In genomic region chr2:91932160-91932711, GRCm38 (mm10) we compare ENCODE assay signal across 8 mouse cellular contexts. TPM values are rescaled to one million over a fixed set of nuclear protein-coding genes. Genes with fewer than 3 reads are reported as not detected.
A peak's percentile ranks its signal among the peaks of the same experiment; 100 is the strongest.
DNase-seq lines count a peak whose midpoint lies in the region; ATAC-seq and TF ChIP-seq lines count a peak whose summit lies in the region.

Gene Mdk, minus strand, starts transcription at chr2:91932297.

- peak within 1 kb of the TSS; percentile 56 for H3K9ac ChIP-seq in heart, postnatal 0 days (replicated peaks; ENCODE audit: low read depth, low read length)
- H3K9ac ChIP-seq in limb, embryonic 11.5 days (ENCODE audit: low read length), result peak within 1 kb of the TSS; percentile 88
- peak within 1 kb of the TSS; percentile 62 for H3K9ac ChIP-seq in neural tube, embryonic 15.5 days (replicated peaks)

- peaks cover 15% of the 10 kb centered on the region for H3K4me1 ChIP-seq in heart, postnatal 0 days (ENCODE audit: control insufficient read depth, insufficient read depth)
- H3K4me1 ChIP-seq in limb, embryonic 11.5 days (ENCODE audit: control insufficient read depth, insufficient read depth, low read length), result peaks cover 28% of the 10 kb centered on the region
- peaks cover 40% of the 10 kb centered on the region for H3K4me1 ChIP-seq in neural tube, embryonic 15.5 days

- intact Hi-C loops in gastrocnemius, postnatal 14 days (cut with DNase I; ENCODE audit: low total_unique reads), result no loop called here
- intact Hi-C loops in gastrocnemius, postnatal 36 days (cut with DNase I), result no loop called here

- TF ChIP-seq CTCF in heart, postnatal 0 days (IDR thresholded peaks at IDR 0.05; ENCODE audit: low read depth), result no peak

- ATAC-seq in heart, postnatal 0 days (ENCODE audit: insufficient read depth, low read depth), result no peak; the same call in 1 of the 2 replicates
- ATAC-seq in limb, embryonic 11.5 days (ENCODE audit: insufficient number of reproducible peaks, low FRiP score, low TSS enrichment, low read depth), result peak; percentile 35
- ATAC-seq in neural tube, embryonic 15.5 days (ENCODE audit: low FRiP score), result peak; percentile 1; the same call in 1 of the 2 replicates

- no peaks in the 10 kb centered on the region for H3K9me3 ChIP-seq in heart, postnatal 0 days (replicated peaks; ENCODE audit: control insufficient read depth, low read length)
- no peaks in the 10 kb centered on the region for H3K9me3 ChIP-seq in limb, embryonic 11.5 days (ENCODE audit: control insufficient read depth, low read length)
- H3K9me3 ChIP-seq in neural tube, embryonic 15.5 days (replicated peaks), result no peaks in the 10 kb centered on the region

- no peak for TF ChIP-seq EP300 in heart, postnatal 0 days (IDR thresholded peaks at IDR 0.05; ENCODE audit: low read depth)

- DNase-seq in gastrocnemius, postnatal 14 days, result peak; percentile 12
- no peak for DNase-seq in gastrocnemius, postnatal 36 days
- no peak for DNase-seq in thymus, postnatal 0 days (ENCODE audit: low spot score)
- DNase-seq in thymus, postnatal 14 days, result no peak
- DNase-seq in heart, postnatal 0 days (ENCODE audit: low spot score), result no peak
- DNase-seq in limb, embryonic 11.5 days (ENCODE audit: low spot score), result peak; percentile 76
- DNase-seq in Muller cell, postnatal 12 days (ENCODE audit: inconsistent ontology term), result no peak

- peaks cover 44% of the 10 kb centered on the region for H3K36me3 ChIP-seq in heart, postnatal 0 days (replicated peaks; ENCODE audit: control insufficient read depth, insufficient read depth, low read length)
- peaks cover 13% of the 10 kb centered on the region; the same call in 1 of the 2 replicates for H3K36me3 ChIP-seq in limb, embryonic 11.5 days (ENCODE audit: control insufficient read depth, insufficient read depth, low read length)
- peaks cover 15% of the 10 kb centered on the region for H3K36me3 ChIP-seq in neural tube, embryonic 15.5 days

- H3K27ac ChIP-seq in heart, postnatal 0 days (ENCODE audit: low read depth), result no peak within 1 kb of the TSS; the same call in 1 of the 2 replicates
- H3K27ac ChIP-seq in limb, embryonic 11.5 days (replicated peaks; ENCODE audit: low read depth, low read length), result peak within 1 kb of the TSS; percentile 97
- peak within 1 kb of the TSS; percentile 81 for H3K27ac ChIP-seq in neural tube, embryonic 15.5 days (replicated peaks)

- H3K4me3 ChIP-seq in heart, postnatal 0 days (ENCODE audit: low read depth, low read length), result peak within 1 kb of the TSS; percentile 47
- H3K4me3 ChIP-seq in limb, embryonic 11.5 days (ENCODE audit: low read depth, low read length), result peak within 1 kb of the TSS; percentile 58
- peak within 1 kb of the TSS; percentile 54 for H3K4me3 ChIP-seq in neural tube, embryonic 15.5 days (replicated peaks)

- no peaks in the 10 kb centered on the region for H3K27me3 ChIP-seq in heart, postnatal 0 days (ENCODE audit: control insufficient read depth, insufficient read depth, low read length)
- H3K27me3 ChIP-seq in limb, embryonic 11.5 days (ENCODE audit: control insufficient read depth, insufficient read depth, low read length), result no peaks in the 10 kb centered on the region
- no peaks in the 10 kb centered on the region for H3K27me3 ChIP-seq in neural tube, embryonic 15.5 days (replicated peaks)

- peak within 1 kb of the TSS; percentile 66 for H3K4me2 ChIP-seq in heart, postnatal 0 days (ENCODE audit: low read depth, low read length)
- H3K4me2 ChIP-seq in limb, embryonic 11.5 days (ENCODE audit: low read depth, severe bottlenecking), result peak within 1 kb of the TSS; percentile 73
- peak within 1 kb of the TSS; percentile 81 for H3K4me2 ChIP-seq in neural tube, embryonic 15.5 days

- 14% methylated on average over 16 of the region's 16 CpGs for WGBS in heart, postnatal 0 days
- 2% methylated on average over 16 of the region's 16 CpGs for WGBS in limb, embryonic 11.5 days
- 4% methylated on average over 16 of the region's 16 CpGs for WGBS in neural tube, embryonic 15.5 days

RNA-seq across cellular contexts. Expression of gene Mdk, which starts in this region (rescaled TPM):
- total RNA-seq in gastrocnemius, postnatal 14 days (2021), result 10 to 100 TPM; 12.1 to 20.7 TPM
- 1 to 10 TPM; 1.4 to 4.3 TPM for total RNA-seq in gastrocnemius, postnatal 36 days (2021)
- polyA plus RNA-seq in thymus, postnatal 0 days (2015; fragmentation: Nextera tagmentation; extraction: Ambion mirVana), result 118 and 153 TPM in 2 replicates
- 18.5 and 48.2 TPM in 2 replicates for total RNA-seq in heart, postnatal 0 days (2014; rRNA removed; ENCODE audit: low replicate concordance)
- polyA plus RNA-seq in heart, postnatal 0 days (2015; fragmentation: Nextera tagmentation; extraction: Ambion mirVana), result 100 and 119 TPM in 2 replicates
- 2,345 and 2,452 TPM in 2 replicates for polyA plus RNA-seq in limb, embryonic 11.5 days (2014; fragmentation: Nextera tagmentation; extraction: Ambion mirVana)
- 161 and 243 TPM in 2 replicates for polyA plus RNA-seq in neural tube, embryonic 15.5 days (2015; fragmentation: Nextera tagmentation; extraction: Ambion mirVana)

Comparison
In these comparisons a context has a peak if more than half of its experiments do, and no peak if none do; other contexts are left out.
1. DNase-seq: peak in gastrocnemius, postnatal 14 days (single experiment) and limb, embryonic 11.5 days (single experiment); none in gastrocnemius, postnatal 36 days (0 of 2), thymus, postnatal 0 days (single experiment), thymus, postnatal 14 days (single experiment), heart, postnatal 0 days (single experiment) and Muller cell, postnatal 12 days (single experiment).
2. Peak in every context shown above with its lines, with median percentiles within 50 percentile points of each other: H3K4me2 ChIP-seq, H3K4me3 ChIP-seq and H3K9ac ChIP-seq.